Mouse (Mus musculus): Measurements from ENCODE around the gene Snhg11.
A peak's percentile ranks its signal among the peaks of the same experiment; 100 is the strongest.

Snhg11 gene

GRCm38 (mm10) chr2:158375443-158376122 lies at the start of gene Snhg11:
Snhg11 (plus strand) TSS chr2:158375638.
- peak; percentile 78 for DNase-seq (ENCODE audit: low read depth, low spot score)

- no peak for DNase-seq (ENCODE audit: low read depth, low spot score)
These were observed 41.1 kb upstream of the Snhg11 start for GRCm38 (mm10) chr2:158334356-158334755.

- DNase-seq (ENCODE audit: low read depth, low spot score), result no peak
These were observed 37.7 kb upstream of the Snhg11 start for GRCm38 (mm10) chr2:158337698-158338097.

GRCm38 (mm10) chr2:158339948-158340564 lies 35.4 kb upstream of the Snhg11 start:
- peak; percentile 67 for DNase-seq (ENCODE audit: low read depth, low spot score)

GRCm38 (mm10) chr2:158341324-158341723 lies 34.1 kb upstream of the Snhg11 start:
- DNase-seq (ENCODE audit: low read depth, low spot score), result no peak

- peak; percentile 67 for DNase-seq (ENCODE audit: low read depth, low spot score)
These were observed 31.9 kb upstream of the Snhg11 start for GRCm38 (mm10) chr2:158343495-158343894.

- no peak for DNase-seq (ENCODE audit: low read depth, low spot score)
These were observed 29.0 kb upstream of the Snhg11 start for GRCm38 (mm10) chr2:158346467-158346866.

GRCm38 (mm10) chr2:158347868-158348267 lies 27.6 kb upstream of the Snhg11 start:
- DNase-seq (ENCODE audit: low read depth, low spot score), result peak; percentile 78

- no peak for DNase-seq (ENCODE audit: low read depth, low spot score)
These were observed 22.5 kb upstream of the Snhg11 start for GRCm38 (mm10) chr2:158352801-158353520.

- no peak for DNase-seq (ENCODE audit: low read depth, low spot score)
These were observed 20.9 kb upstream of the Snhg11 start for GRCm38 (mm10) chr2:158354348-158355114.

- DNase-seq (ENCODE audit: low read depth, low spot score), result no peak
These were observed 20.2 kb upstream of the Snhg11 start for GRCm38 (mm10) chr2:158355238-158355637.

GRCm38 (mm10) chr2:158356121-158356520 lies 19.3 kb upstream of the Snhg11 start:
- no peak for DNase-seq (ENCODE audit: low read depth, low spot score)

- no peak for DNase-seq (ENCODE audit: low read depth, low spot score)
These were observed 15.4 kb upstream of the Snhg11 start for GRCm38 (mm10) chr2:158359757-158360620.

GRCm38 (mm10) chr2:158360873-158361677 lies 14.4 kb upstream of the Snhg11 start:
- peak; percentile 91 for DNase-seq (ENCODE audit: low read depth, low spot score)

GRCm38 (mm10) chr2:158361678-158362320 lies 13.6 kb upstream of the Snhg11 start:
- no peak for DNase-seq (ENCODE audit: low read depth, low spot score)

- no peak for DNase-seq (ENCODE audit: low read depth, low spot score)
These were observed 11.3 kb upstream of the Snhg11 start for GRCm38 (mm10) chr2:158364175-158364574.

GRCm38 (mm10) chr2:158365099-158365850 lies 10.2 kb upstream of the Snhg11 start:
- DNase-seq (ENCODE audit: low read depth, low spot score), result no peak

- DNase-seq (ENCODE audit: low read depth, low spot score), result no peak
These were observed 7.8 kb upstream of the Snhg11 start for GRCm38 (mm10) chr2:158367654-158368053.

- DNase-seq (ENCODE audit: low read depth, low spot score), result no peak
These were observed 7.1 kb upstream of the Snhg11 start for GRCm38 (mm10) chr2:158368313-158368712.

Measured in mesoderm, embryonic 11.5 days (tissue).